Mouse (Mus musculus): ENCODE data around the gene Tm4sf20.

The Tm4sf20 gene

GRCm38 (mm10) chr1:82775293-82775692 is 7.0 kb upstream of the Tm4sf20 start:
- DNase-seq, result no peak

- DNase-seq, result no peak
Measured at GRCm38 (mm10) chr1:82773208-82773607, 4.9 kb upstream of the Tm4sf20 start.

- DNase-seq, result no peak
Measured at GRCm38 (mm10) chr1:82772428-82772827, 4.2 kb upstream of the Tm4sf20 start.

GRCm38 (mm10) chr1:82771022-82771586 is 2.8 kb upstream of the Tm4sf20 start, which contains the start of gene Gm47791:
Gene Gm47791, minus strand, starts transcription at chr1:82771243.
- DNase-seq, result no peak

GRCm38 (mm10) chr1:82766641-82767040 is 1.6 kb downstream of the Tm4sf20 start:
- DNase-seq, result no peak

GRCm38 (mm10) chr1:82766227-82766626 is 2.0 kb downstream of the Tm4sf20 start:
- DNase-seq, result no peak

GRCm38 (mm10) chr1:82762274-82762673 is 6.0 kb downstream of the Tm4sf20 start:
- no peak for DNase-seq

GRCm38 (mm10) chr1:82761454-82762169 is 6.6 kb downstream of the Tm4sf20 start:
- no peak for DNase-seq

GRCm38 (mm10) chr1:82759520-82759919 is 8.7 kb downstream of the Tm4sf20 start:
- no peak for DNase-seq

GRCm38 (mm10) chr1:82747714-82748452 is 20.4 kb downstream of the Tm4sf20 start:
- DNase-seq, result no peak

GRCm38 (mm10) chr1:82746408-82746807 is 21.9 kb downstream of the Tm4sf20 start:
- no peak for DNase-seq

GRCm38 (mm10) chr1:82743962-82744361 is 24.3 kb downstream of the Tm4sf20 start:
- no peak for DNase-seq

GRCm38 (mm10) chr1:82741539-82741938 is 26.7 kb downstream of the Tm4sf20 start:
- DNase-seq, result no peak

GRCm38 (mm10) chr1:82738066-82738465 is 30.2 kb downstream of the Tm4sf20 start:
- DNase-seq, result no peak

- no peak for DNase-seq
Measured at GRCm38 (mm10) chr1:82733357-82733756, 34.9 kb downstream of the Tm4sf20 start.

GRCm38 (mm10) chr1:82726482-82726881 is 41.8 kb downstream of the Tm4sf20 start:
- no peak for DNase-seq

- DNase-seq, result no peak
Measured at GRCm38 (mm10) chr1:82725875-82726185, 42.4 kb downstream of the Tm4sf20 start.

- no peak for DNase-seq
Measured at GRCm38 (mm10) chr1:82725026-82725874, 43.0 kb downstream of the Tm4sf20 start.

- DNase-seq, result peak; percentile 95 to 97
Measured at GRCm38 (mm10) chr1:82724339-82725025, 43.8 kb downstream of the Tm4sf20 start, which contains the start of gene Mff. Gene Mff, plus strand, starts transcription at chr1:82724890.

- DNase-seq, result no peak
Measured at GRCm38 (mm10) chr1:82717816-82718512, 50.3 kb downstream of the Tm4sf20 start.
